Mouse (Mus musculus) neutrophil, adult 5-6 weeks (primary cell): ENCODE results near the gene Wdr78. TPM values are rescaled to one million over a fixed set of nuclear protein-coding genes. Genes with fewer than 3 reads are reported as not detected.

Experiments
- ATAC-seq: fragments of 151-379, 151-347 bp; 2 replicates; pipeline ENCODE4 v1.8.0; 2017; ENCODE audit warnings: mild to moderate bottlenecking, moderate TSS enrichment; ENCODE audit not compliant: insufficient number of reproducible peaks, poor library complexity, low FRiP score, severe bottlenecking; ENCODE audit errors: extremely low read depth
- total RNA-seq: library from RNA; stranded (forward); fragments of 200-1000 nt; gene quantifications from 2 replicates; pipeline ENCODE4 v1.2.3, GENCODE M21; 2017

The Wdr78 gene
- total RNA-seq, 1 experiment from 2014 or later, result 4.8 TPM

DNA sequence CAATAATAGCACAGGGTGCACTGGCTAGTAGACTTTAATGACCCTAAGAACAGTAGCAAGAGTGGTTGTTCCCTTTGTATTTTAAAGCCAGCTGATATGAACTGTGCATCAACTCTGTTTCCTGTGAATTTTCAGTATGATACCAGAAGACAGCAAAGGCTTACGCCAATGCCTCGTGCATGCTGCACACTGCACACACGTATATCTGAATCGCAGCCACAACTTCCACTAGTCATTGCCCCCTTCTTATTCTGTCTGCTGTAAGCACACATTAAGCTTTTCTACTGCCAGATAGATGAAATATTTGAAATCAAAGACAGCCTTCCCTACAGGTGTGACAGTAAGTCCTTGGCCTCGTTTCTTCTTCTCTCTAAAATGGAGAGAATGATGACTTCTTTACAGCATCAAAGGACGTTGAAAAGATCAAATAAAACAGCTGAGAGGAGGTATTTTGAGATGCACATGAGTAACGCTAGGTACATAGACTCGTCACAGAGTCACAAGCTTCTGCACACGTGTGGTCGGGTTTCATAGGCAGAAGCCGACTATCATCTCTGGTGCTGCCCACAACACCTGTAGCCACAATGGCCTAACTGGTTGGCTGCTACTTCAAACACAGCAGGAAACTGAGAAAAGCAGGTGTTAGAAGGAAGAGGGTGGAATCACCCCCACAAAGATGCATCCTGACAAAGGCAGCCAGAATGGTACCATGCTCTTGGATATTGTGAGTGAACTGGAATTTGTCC, 123.6 kb downstream of the Wdr78 start:
- no peak for ATAC-seq

DNA sequence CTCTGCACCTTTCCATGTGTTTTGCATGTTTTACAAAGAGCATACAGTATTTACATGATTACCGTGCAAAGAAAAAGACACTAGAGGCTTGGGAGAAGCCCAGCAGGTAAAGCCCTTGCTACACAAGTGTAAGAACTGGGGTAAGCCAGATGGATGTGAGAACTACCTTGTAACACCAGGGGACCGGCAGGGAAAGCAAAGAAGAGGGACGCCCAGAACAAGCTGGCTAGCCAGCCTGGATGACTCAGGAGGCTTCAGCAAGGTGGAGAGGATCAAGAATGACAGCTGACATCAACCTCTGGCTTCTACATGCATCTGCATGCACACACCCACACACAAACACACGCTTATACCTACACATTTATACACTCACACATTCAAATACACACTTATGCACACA, 124.3 kb downstream of the Wdr78 start:
- ATAC-seq, result no peak

DNA sequence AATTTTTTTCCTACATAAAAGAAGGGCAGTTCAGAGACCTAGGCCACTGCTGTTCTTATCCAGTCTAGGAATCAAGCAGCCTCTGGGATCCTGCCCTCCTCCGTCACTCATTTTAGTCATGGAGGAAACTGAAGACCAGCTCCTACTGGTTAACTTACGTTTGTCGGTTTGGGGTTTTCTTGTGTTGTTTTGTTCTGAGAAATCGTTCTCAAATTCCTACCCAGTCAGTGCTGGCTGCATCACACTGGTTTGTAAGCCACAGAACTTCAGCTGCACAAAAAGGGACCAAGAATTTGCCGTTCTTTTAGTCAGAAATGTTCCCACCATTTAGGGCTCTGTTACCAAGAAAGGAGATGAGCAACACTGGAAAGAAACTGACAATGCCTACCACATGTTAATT, 125.0 kb downstream of the Wdr78 start:
- ATAC-seq, result no peak

- no peak for ATAC-seq
Observed at GRCm38 (mm10) chr4:102988526-102988925, 125.8 kb downstream of the Wdr78 start.

Other genes with a start within 250 kb of the Wdr78 start
- not detected in 2 replicates for gene Tctex1d1, start 135.9 kb downstream of the Wdr78 start, total RNA-seq
- gene Insl5, start 87.7 kb downstream of the Wdr78 start, total RNA-seq, result not detected in 2 replicates
- gene Mier1, start 165 bp downstream of the Wdr78 start, total RNA-seq, result 260 and 265 TPM in 2 replicates
- gene Slc35d1, start 100.6 kb upstream of the Wdr78 start, total RNA-seq, result 7.3 and 7.5 TPM in 2 replicates
- not detected in 2 replicates for gene 4921539E11Rik, start 176.3 kb upstream of the Wdr78 start, total RNA-seq
- 24.3 and 24.8 TPM in 2 replicates for gene Oma1, start 199.3 kb upstream of the Wdr78 start, total RNA-seq